Mouse (Mus musculus): ENCODE measurements at regions not wholly inside any gene's neighbourhood (a gene's known extent, or its start where the extent isn't known, plus 50 kb on each side); places are given as distances from the start of the nearest gene placed in this dataset.

DNA sequence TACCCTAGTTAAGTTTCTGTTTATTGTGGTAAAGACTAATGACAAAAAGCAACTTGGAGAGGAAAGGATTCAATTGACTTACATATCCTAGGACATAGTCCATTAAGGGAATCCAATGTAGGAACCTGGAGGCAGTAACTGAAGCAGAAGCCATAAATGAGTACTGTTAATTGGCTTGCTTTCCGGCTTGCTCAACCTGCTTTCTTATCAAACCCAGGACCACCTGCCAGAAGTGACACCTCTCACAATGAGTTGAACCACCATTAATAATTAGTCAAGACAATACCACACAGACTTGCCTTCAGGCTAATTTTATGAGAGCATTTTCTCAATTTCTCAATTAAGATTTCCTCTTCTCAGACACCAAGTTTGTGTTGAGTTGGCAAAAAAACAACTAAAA lies 148.8 kb downstream of the Ccser2 start:
- no peak for DNase-seq (ENCODE audit: low read depth)

DNA sequence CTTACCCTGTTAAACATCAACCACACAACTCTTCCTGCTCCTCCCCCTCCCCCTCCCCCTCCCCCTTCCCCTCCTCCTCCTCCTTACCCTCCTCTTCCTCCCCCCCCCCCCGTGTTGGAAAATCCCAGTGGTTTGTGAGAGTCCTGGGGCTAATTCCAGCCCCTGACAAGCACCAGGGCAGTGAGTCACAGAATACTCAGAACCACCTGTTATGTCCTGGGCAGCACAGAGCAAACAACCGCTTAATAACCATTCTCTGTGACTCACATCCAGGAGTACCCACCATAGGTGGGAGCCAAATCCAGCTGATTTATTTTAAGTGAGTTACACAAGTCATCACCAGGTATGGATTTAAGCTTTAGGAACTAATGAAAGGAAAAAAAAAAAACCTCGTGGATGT lies 166.2 kb downstream of the Ccser2 start:
- DNase-seq (ENCODE audit: low read depth): no peak

DNA sequence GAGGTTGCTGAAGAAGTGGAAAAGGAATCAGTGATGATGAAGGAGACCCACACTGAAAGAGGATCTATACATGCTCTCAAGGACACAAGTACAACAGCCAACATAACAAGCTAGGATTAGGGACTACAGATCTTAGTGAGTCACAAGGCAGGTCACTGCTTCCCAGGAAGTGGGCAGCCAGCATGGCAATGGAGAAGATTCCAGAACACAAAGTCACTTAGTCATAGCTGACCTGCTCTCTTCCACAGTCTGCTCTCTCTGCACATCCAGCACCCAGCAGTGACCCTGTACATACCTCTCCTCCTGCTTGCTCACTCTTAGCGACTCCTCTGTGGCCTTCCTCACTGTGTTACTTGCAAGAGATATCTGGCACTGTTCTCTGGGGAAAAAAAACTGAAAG lies 168.8 kb downstream of the Ccser2 start:
- no peak for DNase-seq (ENCODE audit: low read depth)

DNA sequence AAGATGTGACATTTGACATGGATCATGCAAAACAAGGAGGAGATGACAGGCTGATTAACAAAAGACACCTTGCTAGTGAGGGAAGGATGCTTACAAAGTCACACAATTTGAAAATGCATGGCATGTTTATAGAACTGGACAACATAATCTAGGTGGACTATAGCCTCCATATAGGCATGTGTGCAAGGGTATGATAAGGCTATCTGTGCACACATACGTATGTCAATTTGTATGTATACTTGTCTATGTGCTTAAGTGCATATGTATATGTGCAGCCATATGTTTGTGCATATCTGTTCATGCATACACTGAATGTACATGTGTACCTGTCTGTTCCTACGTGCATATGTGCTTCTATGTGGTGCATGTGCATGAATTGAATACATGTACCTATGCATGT lies 186.7 kb downstream of the Ccser2 start:
- no peak for DNase-seq (ENCODE audit: low read depth)

DNA sequence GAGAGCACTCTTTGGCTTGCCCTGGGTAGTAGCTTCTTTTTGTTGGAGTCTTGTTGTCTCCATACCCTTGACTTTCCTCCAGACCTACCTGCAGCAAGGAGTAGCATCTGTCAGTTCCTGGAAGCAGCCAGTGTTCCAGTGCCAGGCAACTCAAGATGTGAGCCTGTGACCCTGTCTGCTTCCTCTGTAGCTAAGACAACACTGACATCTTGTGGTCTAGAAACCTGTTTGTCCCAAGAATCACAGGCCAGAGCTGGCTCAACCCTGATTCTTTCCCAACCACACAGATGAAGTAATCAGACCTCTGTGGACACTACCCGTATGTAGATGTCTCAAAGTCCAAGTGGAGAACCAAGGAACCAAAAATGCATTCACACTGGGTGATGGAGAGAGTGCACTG lies 189.6 kb downstream of the Ccser2 start:
- DNase-seq (ENCODE audit: low read depth): no peak

GRCm38 (mm10) chr14:36774349-36774748 lies 194.2 kb downstream of the Ccser2 start:
- peak; percentile 5 for DNase-seq (ENCODE audit: low read depth)

DNA sequence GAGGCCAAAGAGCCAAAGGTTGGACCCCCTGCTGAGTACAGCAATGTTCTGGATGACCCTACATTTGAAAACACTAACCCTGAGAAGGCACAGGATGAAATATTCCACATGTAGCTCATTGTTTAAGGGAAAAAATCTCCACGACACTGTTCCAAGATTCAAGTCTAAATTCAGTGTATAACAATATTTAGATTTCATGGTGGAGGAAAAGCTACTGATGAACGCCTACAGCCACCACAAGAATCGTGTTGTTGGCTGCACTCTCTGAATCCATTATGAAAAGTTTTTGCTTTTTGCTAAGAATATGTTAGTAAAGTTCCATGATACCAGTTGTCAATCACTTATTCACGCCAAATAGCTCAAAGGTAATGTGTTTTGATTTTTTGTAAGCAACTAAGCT lies 204.2 kb downstream of the Ccser2 start:
- no peak for DNase-seq (ENCODE audit: low read depth)

- no peak for DNase-seq (ENCODE audit: low read depth)
These were observed 212.5 kb downstream of the Ccser2 start for GRCm38 (mm10) chr14:36756056-36756455.

GRCm38 (mm10) chr14:36748130-36748883 lies 220.3 kb downstream of the Ccser2 start:
- no peak for DNase-seq (ENCODE audit: low read depth)

GRCm38 (mm10) chr14:36731095-36731494 lies 237.5 kb downstream of the Ccser2 start:
- DNase-seq (ENCODE audit: low read depth): no peak

DNA sequence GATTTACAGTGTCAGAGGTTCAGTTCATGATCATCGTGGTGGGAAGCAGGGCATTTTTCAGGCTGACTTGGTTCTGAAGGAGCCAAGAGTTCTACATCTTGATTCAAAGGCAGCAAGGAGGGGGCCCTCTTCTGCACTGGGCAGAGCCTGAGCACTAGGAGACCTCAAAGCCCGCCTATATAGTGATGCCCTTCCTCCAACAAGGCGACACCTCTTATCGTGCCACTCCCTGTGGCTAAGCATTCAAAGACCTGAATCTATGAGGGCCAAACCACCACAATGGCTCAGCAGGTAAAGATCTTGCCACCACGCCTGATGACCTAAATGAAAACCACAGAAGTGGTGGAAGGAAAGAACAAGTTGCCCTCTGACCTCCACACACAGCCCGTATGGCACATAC lies 242.5 kb downstream of the Ccser2 start:
- no peak for DNase-seq (ENCODE audit: low read depth)

GRCm38 (mm10) chr14:36715684-36716083 lies 252.9 kb downstream of the Ccser2 start:
- DNase-seq (ENCODE audit: low read depth): no peak

DNA sequence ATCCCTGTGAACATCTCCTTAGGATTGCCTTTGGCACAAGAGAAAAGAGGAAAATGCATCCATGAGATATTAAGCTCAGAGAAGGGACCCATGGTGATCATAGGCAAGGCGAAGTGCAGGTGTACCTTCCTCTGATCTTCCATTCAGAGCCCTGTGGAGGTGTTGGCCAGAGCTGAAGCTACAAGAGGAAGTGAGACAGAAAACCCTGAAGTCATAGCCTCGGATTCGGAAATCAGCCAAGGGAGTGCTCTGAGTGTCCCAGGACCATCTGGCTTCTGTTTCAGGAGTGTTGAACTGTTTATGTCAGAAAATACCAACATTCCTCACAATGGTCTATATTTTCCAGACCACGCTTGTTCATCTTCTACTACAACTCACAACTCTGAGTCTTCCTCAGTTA lies 271.6 kb downstream of the Ccser2 start:
- no peak for DNase-seq (ENCODE audit: low read depth)

- DNase-seq (ENCODE audit: low read depth): no peak
These were observed 276.6 kb downstream of the Ccser2 start for GRCm38 (mm10) chr14:36691958-36692357.

DNA sequence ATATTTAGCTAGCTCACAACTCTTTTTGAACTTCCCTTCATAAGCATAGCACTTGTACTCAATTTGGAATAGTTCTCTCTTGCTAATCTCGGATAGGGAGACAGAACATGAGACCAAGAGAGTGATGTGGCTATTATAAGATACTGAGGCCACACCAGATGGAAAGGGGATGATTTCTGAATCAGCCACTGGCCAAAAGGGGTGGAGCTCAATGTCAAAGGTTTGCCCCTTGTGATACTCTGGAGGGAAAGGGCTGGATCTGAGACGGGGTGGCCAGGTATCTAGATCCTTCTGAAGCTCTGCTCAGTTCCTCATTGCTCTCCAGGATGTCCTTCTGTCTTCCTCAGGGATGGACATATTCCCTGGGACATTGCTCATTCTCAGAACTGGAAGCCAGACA lies 277.6 kb downstream of the Ccser2 start:
- DNase-seq (ENCODE audit: low read depth): no peak

DNA sequence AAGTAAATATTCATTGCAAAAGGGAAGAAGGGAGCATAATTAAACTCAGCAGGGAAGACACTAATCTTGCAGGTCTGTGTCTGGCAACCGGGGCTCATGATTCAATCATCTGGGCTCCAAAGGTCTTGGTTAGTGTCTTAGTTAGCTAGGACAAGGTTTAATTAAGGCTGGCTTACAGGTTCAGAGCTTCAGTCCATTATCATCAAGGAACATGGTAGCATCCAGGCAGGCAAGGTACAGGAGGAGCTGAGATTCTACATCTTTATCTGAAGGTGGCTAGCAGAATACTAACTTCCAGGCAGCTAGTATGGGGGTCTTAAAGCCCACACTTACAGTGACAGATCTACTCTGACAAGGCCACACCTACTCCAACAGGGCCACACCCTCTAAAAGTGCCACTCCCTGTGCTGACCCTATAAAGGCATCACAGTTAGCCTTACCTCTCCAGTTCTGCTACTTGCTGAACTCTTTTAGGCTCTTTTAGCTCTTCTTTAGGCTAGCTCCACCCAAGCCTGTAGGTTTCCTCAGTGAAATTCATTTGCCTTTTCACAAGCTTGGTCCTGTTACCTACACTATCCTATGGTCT lies 309.8 kb downstream of the Ccser2 start:
- DNase-seq (ENCODE audit: low read depth): no peak

DNA sequence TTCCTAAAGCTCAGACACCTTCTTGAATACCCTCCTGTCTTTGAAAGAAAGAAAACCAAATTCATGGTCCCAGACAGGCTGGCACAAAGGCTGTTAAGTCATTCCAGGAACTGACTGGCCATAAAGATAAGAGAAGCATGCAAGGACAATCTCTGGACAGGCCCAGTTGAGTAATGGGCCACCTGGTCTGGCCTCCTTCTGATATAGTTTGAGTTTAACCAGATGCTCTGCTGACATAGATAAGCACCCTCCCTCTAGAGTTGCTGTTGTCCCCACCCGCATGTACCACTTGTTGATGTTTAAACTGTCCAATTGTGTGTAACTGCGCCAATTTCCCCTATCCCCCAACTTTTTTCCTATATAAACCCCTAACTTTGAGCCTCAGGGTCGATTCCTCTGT lies 310.4 kb downstream of the Ccser2 start:
- DNase-seq (ENCODE audit: low read depth): no peak

GRCm38 (mm10) chr14:36652982-36653557 lies 315.5 kb downstream of the Ccser2 start:
- no peak for DNase-seq (ENCODE audit: low read depth)

DNA sequence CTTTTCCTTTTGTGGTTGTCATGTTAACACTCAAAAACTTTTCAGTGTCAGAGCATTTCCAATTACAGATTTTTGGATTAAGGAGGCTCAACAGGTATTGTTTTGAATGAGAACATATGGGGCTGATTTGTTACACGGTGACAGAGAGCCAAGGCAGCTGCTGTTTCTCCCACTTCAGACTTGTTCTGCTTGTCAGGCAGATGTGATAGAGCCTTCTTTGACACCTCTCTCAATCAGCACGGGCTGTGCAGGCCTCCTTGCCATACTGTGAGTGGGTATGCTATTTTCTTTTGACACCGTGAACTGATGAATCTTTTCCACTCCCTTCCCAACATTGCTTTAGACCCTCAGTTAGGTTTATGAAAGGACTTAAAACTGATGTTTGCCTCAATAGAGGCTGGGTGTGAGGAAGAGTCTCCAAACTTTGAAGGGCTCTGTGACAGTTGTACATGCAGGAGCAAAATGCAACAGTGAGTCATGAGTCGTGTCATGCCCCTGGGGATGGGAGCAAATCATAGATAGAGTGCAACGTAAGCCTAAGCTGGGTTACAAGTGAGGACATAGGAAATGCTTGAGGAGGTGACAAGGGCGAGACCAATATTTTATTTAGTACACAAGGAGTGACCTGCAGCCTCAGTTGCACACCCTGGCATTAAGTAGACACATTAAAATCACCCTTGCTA lies 317.4 kb downstream of the Ccser2 start:
- no peak for DNase-seq (ENCODE audit: low read depth)

DNA sequence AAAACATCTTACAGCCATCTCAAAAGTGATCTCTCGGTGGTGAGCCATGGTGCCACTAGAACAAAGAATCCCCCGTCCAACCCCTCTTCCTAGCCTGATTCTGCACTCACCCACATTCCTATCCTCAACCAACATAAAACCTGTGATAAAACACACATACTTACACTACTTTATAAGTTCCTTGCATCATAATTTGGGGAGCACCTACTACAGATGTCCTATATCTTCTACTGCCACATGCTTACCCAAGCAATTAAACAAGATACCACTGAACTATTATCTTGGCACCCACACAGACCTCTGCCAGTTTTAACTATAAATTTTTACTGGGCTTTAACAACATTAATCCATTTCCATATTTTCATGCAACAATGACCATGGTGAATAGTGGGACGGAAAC lies 321.9 kb downstream of the Ccser2 start:
- DNase-seq (ENCODE audit: low read depth): no peak

- DNase-seq (ENCODE audit: low read depth): no peak
These were observed 322.3 kb downstream of the Ccser2 start for GRCm38 (mm10) chr14:36646237-36646636.

DNA sequence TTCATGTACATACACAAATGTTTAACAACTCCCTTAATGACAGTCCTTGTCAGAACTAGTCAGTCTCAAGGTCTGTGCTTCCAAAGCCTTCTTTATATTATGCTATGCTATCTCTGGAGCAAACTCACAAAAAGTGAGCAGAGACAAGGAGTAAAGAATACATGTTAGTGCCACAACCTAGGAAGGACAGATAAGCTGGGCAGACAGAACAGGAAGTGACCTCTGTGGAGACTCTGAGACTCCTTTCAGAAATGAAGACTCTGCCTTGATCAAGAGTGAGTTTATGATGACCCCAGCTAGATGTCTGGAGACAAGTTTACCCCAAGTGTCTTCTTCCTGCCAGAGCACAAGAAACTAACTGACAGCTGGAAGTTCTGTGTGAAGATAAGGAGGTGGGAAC lies 343.8 kb downstream of the Ccser2 start:
- DNase-seq (ENCODE audit: low read depth): no peak

DNA sequence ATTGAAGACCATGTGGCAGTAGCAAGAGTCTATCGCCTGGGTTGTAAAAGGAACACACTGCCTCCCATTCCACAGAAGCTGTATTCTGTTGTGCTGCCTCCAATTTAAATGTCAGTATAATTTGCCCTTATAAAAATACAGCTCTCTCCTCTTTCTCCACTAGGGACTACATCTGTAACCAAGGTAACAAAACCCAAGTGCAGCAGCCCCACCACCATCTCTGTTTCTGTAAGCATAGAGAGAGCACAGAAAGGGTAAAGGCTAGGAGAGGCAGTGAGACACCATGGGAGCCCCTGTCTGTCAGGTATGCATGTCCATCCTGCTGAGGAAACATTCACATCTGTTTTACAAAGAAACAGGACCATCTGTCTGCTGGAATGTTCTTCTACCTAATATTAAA lies 344.4 kb downstream of the Ccser2 start:
- DNase-seq (ENCODE audit: low read depth): no peak
